Mouse (Mus musculus) neural tube, embryonic 13.5 days (tissue): ENCODE data around the gene Pcyt1a. TPM values are rescaled to one million over a fixed set of nuclear protein-coding genes. Genes with fewer than 3 reads are reported as not detected.

Experiments
- ATAC-seq: fragments of 200-750 bp; cut with Nextera tagmentation; 2 replicates; pipeline ENCODE4 v1.8.0; 2017; ENCODE audit warnings: low read depth, mild to moderate bottlenecking, moderate TSS enrichment, moderate library complexity
- H3K27ac ChIP-seq: fragments of 300-500 bp; sonication (generic); replicated peaks from 2 replicates; pipeline ENCODE4 v1.5.1; 2015; ENCODE audit warnings: moderate library complexity, mild to moderate bottlenecking, inconsistent platforms
- H3K27me3 ChIP-seq: fragments of 300-500 bp; sonication (generic); 2 replicates; pipeline ENCODE4 v1.6.1; 2015; ENCODE audit warnings: mild to moderate bottlenecking, inconsistent platforms
- H3K36me3 ChIP-seq: fragments of 300-500 bp; sonication (generic); 2 replicates; pipeline ENCODE4 v1.6.1; 2015; ENCODE audit warnings: mild to moderate bottlenecking, inconsistent platforms
- H3K4me1 ChIP-seq: fragments of 300-500 bp; sonication (generic); replicated peaks from 2 replicates; pipeline ENCODE4 v1.6.1; 2015; ENCODE audit warnings: inconsistent platforms
- H3K4me2 ChIP-seq: fragments of 300-500 bp; sonication (generic); 2 replicates; pipeline ENCODE4 v1.6.1; 2015; ENCODE audit warnings: inconsistent platforms, mild to moderate bottlenecking, moderate library complexity
- H3K4me3 ChIP-seq: fragments of 300-500 bp; sonication (generic); 2 replicates; pipeline ENCODE4 v1.5.1; 2015; ENCODE audit warnings: mild to moderate bottlenecking, inconsistent platforms
- H3K9ac ChIP-seq: fragments of 300-500 bp; sonication (generic); 2 replicates; pipeline ENCODE4 v1.6.1; 2015; ENCODE audit warnings: moderate library complexity, mild to moderate bottlenecking, inconsistent platforms
- H3K9me3 ChIP-seq: fragments of 300-500 bp; sonication (generic); 2 replicates; pipeline ENCODE4 v1.6.1; 2016; ENCODE audit warnings: inconsistent platforms
- WGBS: fragments of 180-500 bp; shearing (Covaris S2); methylation state at CpG from one replicate; pipeline ENCODE4 v1.1.7; 2015; 5-methylcytosine and 5-hydroxymethylcytosine counted together
- polyA plus RNA-seq: library from polyadenylated mRNA; unstranded; fragments of >200 nt; fragmentation: Nextera tagmentation; extraction: Ambion mirVana; gene quantifications from 2 replicates; pipeline ENCODE4 v1.2.1, GENCODE M21; 2015

The Pcyt1a gene
- polyA plus RNA-seq, 1 experiment from 2014 or later, result 42.1 TPM

GRCm38 (mm10) chr16:32402818-32403217 lies 27.9 kb upstream of the Pcyt1a start:
- 87% methylated on average over 3 of the region's 3 CpGs for WGBS
- no peak overlapping the region for H3K4me3 ChIP-seq
- H3K9me3 ChIP-seq, result no peaks in the 10 kb centered on the region
- H3K27me3 ChIP-seq, result no peaks in the 10 kb centered on the region
- H3K9ac ChIP-seq, result no peak overlapping the region
- no peak for ATAC-seq
- H3K4me2 ChIP-seq, result no peak overlapping the region
- H3K27ac ChIP-seq, result no peak overlapping the region
- no peaks in the 10 kb centered on the region for H3K36me3 ChIP-seq
- H3K4me1 ChIP-seq, result no peaks in the 10 kb centered on the region

- 86% methylated on average over 9 of the region's 9 CpGs for WGBS
- no peak overlapping the region for H3K4me2 ChIP-seq
- no peaks in the 10 kb centered on the region for H3K36me3 ChIP-seq
- no peak overlapping the region for H3K27ac ChIP-seq
- no peak overlapping the region for H3K9ac ChIP-seq
- H3K27me3 ChIP-seq, result no peaks in the 10 kb centered on the region
- ATAC-seq, result no peak
- no peaks in the 10 kb centered on the region for H3K4me1 ChIP-seq
- no peak overlapping the region for H3K4me3 ChIP-seq
- H3K9me3 ChIP-seq, result no peaks in the 10 kb centered on the region
These were observed 25.0 kb upstream of the Pcyt1a start for GRCm38 (mm10) chr16:32405716-32406115.

- 87% methylated on average over 6 of the region's 6 CpGs for WGBS
- no peak overlapping the region for H3K4me2 ChIP-seq
- ATAC-seq, result no peak
These were observed 24.1 kb upstream of the Pcyt1a start for GRCm38 (mm10) chr16:32406671-32407070.

DNA sequence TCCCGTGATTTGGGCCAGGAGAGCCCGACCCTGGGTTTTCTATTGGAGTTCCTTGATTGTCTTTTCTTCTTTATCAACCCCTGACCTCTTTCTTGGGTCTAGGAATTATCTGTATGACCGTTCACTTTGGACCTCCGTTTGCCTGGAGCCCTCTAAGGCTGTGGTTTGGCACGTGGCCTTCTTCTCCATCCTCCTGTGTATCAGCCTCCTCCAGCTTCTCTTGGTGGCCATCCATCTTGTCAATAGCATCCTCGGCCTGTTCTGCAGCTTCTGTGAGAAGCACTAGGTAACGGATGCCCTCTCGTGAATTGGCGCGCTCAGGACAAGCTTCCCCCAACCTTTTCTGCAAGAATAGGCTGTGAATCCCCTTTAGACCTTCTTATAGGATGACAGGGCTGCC lies 23.0 kb upstream of the Pcyt1a start:
- H3K4me2 ChIP-seq, result no peak overlapping the region
- ATAC-seq, result no peak

More at GRCm38 (mm10) chr16:32406671-32407070, 24.1 kb upstream of the Pcyt1a start:
- H3K4me3 ChIP-seq, result no peak overlapping the region
- no peaks in the 10 kb centered on the region for H3K4me1 ChIP-seq
- H3K36me3 ChIP-seq, result no peaks in the 10 kb centered on the region
- H3K9ac ChIP-seq, result no peak overlapping the region
- no peak overlapping the region for H3K27ac ChIP-seq
- no peaks in the 10 kb centered on the region for H3K27me3 ChIP-seq
- H3K9me3 ChIP-seq, result no peaks in the 10 kb centered on the region

GRCm38 (mm10) chr16:32417457-32417856 lies 13.3 kb upstream of the Pcyt1a start:
- H3K4me1 ChIP-seq, result peaks cover 18% of the 10 kb centered on the region
- no peak for ATAC-seq
- H3K9me3 ChIP-seq, result no peaks in the 10 kb centered on the region
- 49% methylated on average over 1 of the region's 1 CpGs for WGBS
- no peaks in the 10 kb centered on the region for H3K27me3 ChIP-seq
- no peaks in the 10 kb centered on the region for H3K36me3 ChIP-seq
- H3K27ac ChIP-seq, result no peak overlapping the region
- H3K4me3 ChIP-seq, result no peak overlapping the region
- no peak overlapping the region for H3K9ac ChIP-seq
- no peak overlapping the region for H3K4me2 ChIP-seq

More for the DNA sequence above, 23.0 kb upstream of the Pcyt1a start:
- no peak overlapping the region for H3K27ac ChIP-seq
- H3K4me1 ChIP-seq, result no peaks in the 10 kb centered on the region
- no peaks in the 10 kb centered on the region for H3K36me3 ChIP-seq
- H3K9me3 ChIP-seq, result no peaks in the 10 kb centered on the region
- no peak overlapping the region for H3K9ac ChIP-seq
- H3K27me3 ChIP-seq, result no peaks in the 10 kb centered on the region
- H3K4me3 ChIP-seq, result no peak overlapping the region
- WGBS, result 82% methylated on average over 10 of the region's 10 CpGs

DNA sequence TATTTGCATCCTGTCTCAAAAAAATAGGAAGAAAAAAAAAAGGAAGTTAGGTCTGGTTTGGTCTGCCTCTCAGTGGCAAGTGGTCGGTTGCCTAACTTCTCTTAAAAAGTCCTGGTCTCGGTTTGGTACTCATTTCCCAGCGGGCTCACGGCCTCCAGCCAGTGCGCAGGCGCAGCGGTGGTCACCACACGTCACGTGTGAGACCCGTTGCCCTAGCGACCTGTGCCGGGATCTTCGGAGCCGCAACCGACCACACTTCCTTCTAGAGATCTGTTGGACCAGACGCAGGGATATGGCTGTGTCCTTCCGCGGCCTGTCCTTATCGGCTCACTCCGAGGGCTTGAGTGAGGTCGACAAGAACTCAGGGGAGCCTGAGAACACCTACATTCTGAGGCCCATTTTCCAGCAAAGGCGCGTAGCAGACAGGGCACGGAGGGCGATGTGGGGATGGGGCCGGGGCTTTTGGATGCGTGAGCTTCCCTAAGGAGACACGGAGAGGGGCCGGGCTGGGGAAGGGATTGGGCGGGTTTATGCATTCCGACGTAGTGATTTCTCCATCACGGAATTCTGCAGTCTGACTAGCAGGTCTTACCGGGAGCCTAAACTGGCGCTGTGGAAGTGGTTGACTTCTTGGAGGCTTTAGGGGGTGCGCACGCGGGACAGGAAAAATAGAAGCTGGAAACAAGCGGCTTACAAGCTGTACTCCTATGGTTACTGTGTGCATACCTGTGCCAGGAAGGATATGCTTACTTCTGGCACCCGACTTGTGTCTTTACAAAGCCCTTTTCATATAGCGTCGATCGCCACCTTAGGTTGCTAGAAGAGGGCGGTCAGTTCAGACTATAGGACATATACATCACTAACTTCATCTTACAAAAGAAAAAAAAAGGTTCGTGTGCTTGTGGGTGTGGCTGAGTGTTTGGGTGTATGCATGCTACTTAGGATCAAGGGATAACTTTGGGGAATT lies 10.9 kb upstream of the Pcyt1a start, which contains the start of gene Tctex1d2:
Gene Tctex1d2 (plus strand): TSS at position 186 of the 967 bp plus-strand sequence.
- Histone ChIP-seq H3K4me1 (peaks cover 18% of the 10 kb centered on the region), H3K4me3 (peak within 1 kb of the TSS; percentile 68), H3K36me3 (no peaks in the 10 kb centered on the region), H3K9me3 (no peaks in the 10 kb centered on the region), H3K9ac (peak within 1 kb of the TSS; percentile 82), H3K4me2 (peak within 1 kb of the TSS; percentile 76), H3K27me3 (no peaks in the 10 kb centered on the region), H3K27ac (peak within 1 kb of the TSS; percentile 93)
- ATAC-seq, result peak; percentile 96
- WGBS, result under 1% methylated on average over 45 of the region's 45 CpGs

DNA sequence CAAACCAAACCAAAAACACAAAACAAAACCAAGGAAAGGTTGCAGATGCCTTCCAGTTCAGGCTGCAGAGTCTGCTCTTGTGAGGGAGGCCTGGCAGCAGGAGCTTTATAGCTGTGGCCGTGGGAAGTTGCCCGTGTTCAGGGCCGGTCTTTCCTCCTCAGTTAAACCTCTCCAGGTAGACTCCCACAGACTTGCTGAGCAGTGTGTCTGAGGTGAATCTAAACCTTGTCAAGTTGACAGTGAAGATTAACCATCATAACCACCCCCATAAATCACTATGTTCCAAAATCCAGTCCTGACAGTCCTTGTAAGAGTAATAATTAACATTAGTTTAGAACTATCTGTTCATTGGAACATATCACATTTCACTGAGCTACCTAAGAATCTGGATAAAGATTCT lies 3.2 kb upstream of the Pcyt1a start:
- H3K9ac ChIP-seq, result no peak overlapping the region
- H3K9me3 ChIP-seq, result no peaks in the 10 kb centered on the region
- no peak overlapping the region for H3K4me3 ChIP-seq
- H3K27me3 ChIP-seq, result no peaks in the 10 kb centered on the region
- H3K27ac ChIP-seq, result no peak overlapping the region
- no peak for ATAC-seq
- no peaks in the 10 kb centered on the region for H3K36me3 ChIP-seq
- no peak overlapping the region for H3K4me2 ChIP-seq
- WGBS, result 90% methylated on average over 3 of the region's 3 CpGs
- H3K4me1 ChIP-seq, result peaks cover 18% of the 10 kb centered on the region

- peak overlapping the region; percentile 95 for H3K27ac ChIP-seq
- H3K4me1 ChIP-seq, result peaks cover 18% of the 10 kb centered on the region
- ATAC-seq, result peak; percentile 34
- 2% methylated on average over 28 of the region's 28 CpGs for WGBS
- peak overlapping the region; percentile 92 for H3K4me3 ChIP-seq
- no peaks in the 10 kb centered on the region for H3K9me3 ChIP-seq
- no peaks in the 10 kb centered on the region for H3K27me3 ChIP-seq
- H3K36me3 ChIP-seq, result no peaks in the 10 kb centered on the region
- H3K4me2 ChIP-seq, result peak overlapping the region; percentile 71
- H3K9ac ChIP-seq, result peak overlapping the region; percentile 95
These were observed 398 bp downstream of the Pcyt1a start for GRCm38 (mm10) chr16:32431047-32431591.

DNA sequence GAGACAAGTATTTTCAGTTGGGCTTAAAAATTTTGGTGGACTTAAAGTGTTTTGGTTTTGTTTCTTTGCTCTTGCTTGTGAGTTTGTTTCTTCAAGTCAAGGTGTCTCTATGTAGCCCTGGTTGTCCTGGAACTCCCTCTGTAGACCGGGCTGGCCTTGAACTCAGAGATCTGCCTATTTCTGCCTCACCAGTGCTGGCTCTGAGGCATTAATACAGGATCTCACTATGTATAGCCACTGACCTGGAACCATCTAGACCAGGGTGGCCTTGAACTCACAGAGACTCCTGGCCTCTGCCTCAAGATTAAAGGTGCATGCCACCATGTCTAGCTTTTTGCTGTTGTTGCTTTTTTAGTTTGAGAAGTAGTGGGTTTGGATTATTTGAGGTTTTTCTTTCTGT lies 1.2 kb downstream of the Pcyt1a start:
- Histone ChIP-seq H3K4me2 (peak overlapping the region; percentile 71), H3K36me3 (no peaks in the 10 kb centered on the region), H3K9ac (peak overlapping the region; percentile 95; the same call in 1 of the 2 replicates), H3K27me3 (no peaks in the 10 kb centered on the region), H3K27ac (no peak overlapping the region), H3K9me3 (no peaks in the 10 kb centered on the region), H3K4me1 (peaks cover 18% of the 10 kb centered on the region), H3K4me3 (peak overlapping the region; percentile 92)
- WGBS, result 96% methylated on average over 1 of the region's 1 CpGs
- ATAC-seq, result no peak

- Histone ChIP-seq H3K36me3 (no peaks in the 10 kb centered on the region), H3K9ac (no peak overlapping the region), H3K27me3 (no peaks in the 10 kb centered on the region), H3K27ac (no peak overlapping the region), H3K4me3 (no peak overlapping the region), H3K9me3 (no peaks in the 10 kb centered on the region), H3K4me1 (peaks cover 18% of the 10 kb centered on the region), H3K4me2 (no peak overlapping the region)
- WGBS, result 77% methylated on average over 2 of the region's 2 CpGs
- no peak for ATAC-seq
These were observed 2.4 kb downstream of the Pcyt1a start for GRCm38 (mm10) chr16:32433138-32433537.

- Histone ChIP-seq H3K27me3 (no peaks in the 10 kb centered on the region), H3K9ac (no peak overlapping the region), H3K9me3 (no peaks in the 10 kb centered on the region), H3K27ac (no peak overlapping the region), H3K36me3 (no peaks in the 10 kb centered on the region), H3K4me1 (peaks cover 18% of the 10 kb centered on the region), H3K4me2 (no peak overlapping the region), H3K4me3 (no peak overlapping the region)
- ATAC-seq, result no peak
- 66% methylated on average over 6 of the region's 6 CpGs for WGBS
These were observed 3.3 kb downstream of the Pcyt1a start for GRCm38 (mm10) chr16:32434066-32434465.

DNA sequence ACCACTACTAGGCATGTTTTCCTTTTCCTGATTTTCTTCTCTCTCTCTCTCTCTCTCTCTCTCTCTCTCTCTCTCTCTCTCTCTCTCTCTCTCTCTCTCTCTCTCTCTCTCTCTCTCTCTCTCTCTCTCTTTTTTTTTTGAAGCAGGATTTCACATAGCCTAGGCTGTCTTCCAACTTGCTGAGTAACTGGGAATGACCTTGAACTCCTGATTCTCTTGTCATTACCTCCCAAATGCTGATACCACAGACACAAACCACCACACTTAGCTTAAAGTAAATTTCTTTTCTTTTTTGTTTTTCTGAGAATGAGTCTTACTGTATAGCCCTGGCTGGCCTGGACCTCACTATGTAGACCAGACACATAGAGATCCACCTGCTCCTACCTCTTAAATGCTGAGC lies 4.0 kb downstream of the Pcyt1a start:
- Histone ChIP-seq H3K9ac (no peak overlapping the region), H3K4me3 (no peak overlapping the region), H3K4me1 (peaks cover 14% of the 10 kb centered on the region), H3K4me2 (no peak overlapping the region), H3K36me3 (no peaks in the 10 kb centered on the region), H3K27ac (no peak overlapping the region), H3K9me3 (no peaks in the 10 kb centered on the region), H3K27me3 (no peaks in the 10 kb centered on the region)
- no peak for ATAC-seq
